ENCODE assay signal across 8 mouse cellular contexts in genomic region chr6:121560852-121561251, GRCm38 (mm10).
A peak's percentile ranks its signal among the peaks of the same experiment; 100 is the strongest.
DNase-seq lines count a peak whose midpoint lies in the region; TF ChIP-seq lines count a peak whose summit lies in the region.
"Had no signal": no experiment of that assay in that cellular context is flagged by ENCODE, and none has a peak within 500 bp of the region (broad histone marks: within the 10 kb centered on the region; RNA-seq: fewer than 3 reads in every experiment).

No protein-coding gene starts in this region.

- H3K9me3 ChIP-seq in E14TG2a.4 (ENCODE audit: low read length) = peaks cover 6% of the 10 kb centered on the region

- no peaks in the 10 kb centered on the region for H3K4me1 ChIP-seq in E14TG2a.4 (replicated peaks; ENCODE audit: low read depth, low read length)

- no peaks in the 10 kb centered on the region for H3K27me3 ChIP-seq in E14TG2a.4 (ENCODE audit: insufficient read depth, low read length)
- no peaks in the 10 kb centered on the region for H3K27me3 ChIP-seq in splenic B cell, adult 2 months (ENCODE audit: control insufficient read depth, insufficient read depth, low read length, poor library complexity, severe bottlenecking)

- H3K4me3 ChIP-seq in E14TG2a.4 (replicated peaks; ENCODE audit: low read length) = no peak overlapping the region
- H3K4me3 ChIP-seq: myocyte had no signal

- peak; percentile 39 for TF ChIP-seq CTCF in E14TG2a.4 (conservative IDR thresholded peaks at IDR 0.05; ENCODE audit: low read length)

- H3K36me3 ChIP-seq in E14TG2a.4 (ENCODE audit: insufficient read depth, low read length) = no peaks in the 10 kb centered on the region
- H3K36me3 ChIP-seq in splenic B cell, adult 2 months (ENCODE audit: control insufficient read depth, insufficient read depth, low read length, poor library complexity, severe bottlenecking) = no peaks in the 10 kb centered on the region

- DNase-seq in 3T3-L1 (ENCODE audit: low read depth, low spot score) = peak; percentile 17
- DNase-seq in cerebellum, adult 11 months = peak; percentile 10
- DNase-seq in forelimb bud, embryonic 11.5 days (ENCODE audit: low read depth, low spot score) = peak; percentile 49
- DNase-seq in kidney, postnatal 4 days = peak; percentile 71
- peak; percentile 38 for DNase-seq in lung, postnatal 10 days
- DNase-seq in splenic B cell, adult 2 months (ENCODE audit: low read depth, low spot score) = peak; percentile 12

Comparison
In these comparisons a context has a peak if more than half of its experiments do, and no peak if none do; other contexts are left out.
1. DNase-seq: peak in every context shown above with its lines; median percentile 71 in kidney, postnatal 4 days; 49 in forelimb bud, embryonic 11.5 days; 38 in lung, postnatal 10 days; 17 in 3T3-L1; 12 in splenic B cell, adult 2 months; 10 in cerebellum, adult 11 months.